Mouse (Mus musculus) adrenal gland, postnatal 14 days (tissue): Measurements from ENCODE around the gene Patz1. TPM values are rescaled to one million over a fixed set of nuclear protein-coding genes. Genes with fewer than 3 reads are reported as not detected.

Experiments used
- DNase-seq: peaks from one replicate; pipeline ENCODE4 v3.0.0; 2021; ENCODE audit warnings: mixed read lengths
- total RNA-seq: library from RNA; stranded (reverse); gene quantifications from 2 replicates; pipeline ENCODE4 v1.2.3, GENCODE M21; 2021

Gene Patz1
- total RNA-seq, 1 experiment from 2014 or later = 31.6 TPM

DNA sequence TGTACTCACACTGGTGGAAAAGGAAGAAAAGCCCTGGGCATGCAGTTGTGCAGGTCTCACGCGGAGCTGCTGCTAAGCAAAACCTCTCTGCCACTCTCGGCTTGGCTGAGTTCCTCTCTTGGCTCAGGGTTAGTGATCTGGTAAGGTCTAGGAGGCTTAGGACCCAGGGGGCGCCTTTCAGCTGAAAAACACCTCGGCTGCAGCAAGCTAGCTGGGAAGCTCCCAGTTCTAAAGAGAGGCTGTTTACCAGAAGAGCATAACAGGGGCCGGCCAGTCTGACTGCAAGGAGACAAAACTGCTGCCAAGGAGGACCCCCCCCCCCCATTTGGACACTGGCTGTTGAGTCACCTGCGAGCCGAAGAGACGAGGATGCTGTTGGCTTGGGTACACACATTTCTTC, 41.9 kb downstream of the Patz1 start:
- peak; percentile 91 for DNase-seq

DNA sequence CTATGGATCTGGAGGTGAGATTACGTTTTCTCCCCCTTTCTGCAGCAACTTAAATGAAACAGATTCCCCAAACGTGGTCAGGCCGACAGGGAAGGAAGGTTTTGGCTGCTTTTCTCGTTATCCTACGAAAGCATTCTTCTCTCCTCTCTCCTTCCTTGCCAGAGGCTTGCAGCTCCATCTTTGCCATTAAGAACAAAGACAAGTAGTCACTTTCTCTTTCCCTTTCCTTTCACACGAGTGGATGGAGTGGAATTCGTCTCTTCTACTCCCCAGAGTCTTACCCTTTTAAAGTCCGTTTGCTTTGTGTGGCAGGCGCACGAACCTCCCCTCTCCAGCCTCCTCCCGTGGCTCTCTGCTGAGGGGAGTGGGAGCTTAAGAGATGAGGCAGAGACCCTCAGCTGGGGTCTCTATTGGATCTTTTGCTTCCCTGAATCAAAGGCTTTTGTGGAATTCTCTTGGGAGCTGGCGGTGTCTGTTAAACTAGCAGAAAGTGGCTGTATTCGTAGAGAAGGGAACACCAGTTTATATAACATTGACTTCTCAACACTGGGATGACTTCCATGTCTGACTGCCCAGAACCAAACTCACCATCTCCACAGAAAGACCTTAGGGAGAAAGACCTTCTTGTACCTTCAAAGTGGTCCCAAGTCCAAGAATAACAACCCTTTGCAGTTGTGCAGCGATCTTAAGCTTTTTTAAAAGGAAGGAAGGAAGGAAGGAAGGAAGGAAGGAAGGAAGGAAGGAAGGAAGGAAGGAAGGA, 42.5 kb downstream of the Patz1 start:
- DNase-seq = no peak

DNA sequence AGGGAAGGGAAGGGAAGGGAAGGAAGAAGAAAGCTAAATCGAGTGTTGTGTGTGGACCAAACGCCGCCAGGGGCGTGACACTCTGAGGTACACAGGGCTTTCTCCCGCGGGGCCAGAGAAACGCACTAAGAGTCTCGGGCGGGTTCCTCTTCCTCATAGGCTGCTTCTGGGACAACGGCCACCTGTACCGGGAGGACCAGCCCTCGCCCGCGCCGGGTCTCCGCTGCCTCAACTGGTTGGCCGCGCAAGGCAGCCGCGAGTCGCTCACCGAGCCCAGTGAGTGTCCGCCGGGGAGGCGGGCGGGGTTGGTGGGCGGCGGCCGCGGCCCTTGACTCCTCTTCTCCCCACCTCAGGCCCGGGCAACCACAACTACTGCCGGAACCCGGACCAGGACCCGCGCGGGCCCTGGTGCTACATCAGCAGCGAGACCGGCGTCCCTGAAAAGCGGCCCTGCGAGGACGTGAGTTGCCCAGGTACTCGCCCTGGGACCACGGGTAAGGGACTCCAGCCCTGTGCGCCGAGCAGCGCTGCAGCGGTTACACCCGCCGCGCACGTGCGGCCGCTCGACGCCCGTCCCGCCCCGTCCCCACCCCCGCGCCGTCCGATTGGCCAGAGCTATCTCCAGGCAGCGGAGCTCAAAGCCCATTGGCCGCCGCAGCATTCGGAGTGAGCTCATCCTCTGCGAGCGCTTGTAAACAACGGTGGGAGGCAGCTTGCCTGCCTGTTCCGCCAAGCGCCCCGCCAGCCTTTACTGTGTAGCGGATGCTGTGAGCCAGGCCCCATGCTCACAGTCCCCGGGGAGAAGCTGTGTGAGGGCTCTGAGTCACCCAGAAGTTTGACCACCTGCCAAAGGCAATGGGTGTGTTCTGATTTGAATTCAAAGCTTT, 43.3 kb downstream of the Patz1 start:
- DNase-seq = peak; percentile 96

DNA sequence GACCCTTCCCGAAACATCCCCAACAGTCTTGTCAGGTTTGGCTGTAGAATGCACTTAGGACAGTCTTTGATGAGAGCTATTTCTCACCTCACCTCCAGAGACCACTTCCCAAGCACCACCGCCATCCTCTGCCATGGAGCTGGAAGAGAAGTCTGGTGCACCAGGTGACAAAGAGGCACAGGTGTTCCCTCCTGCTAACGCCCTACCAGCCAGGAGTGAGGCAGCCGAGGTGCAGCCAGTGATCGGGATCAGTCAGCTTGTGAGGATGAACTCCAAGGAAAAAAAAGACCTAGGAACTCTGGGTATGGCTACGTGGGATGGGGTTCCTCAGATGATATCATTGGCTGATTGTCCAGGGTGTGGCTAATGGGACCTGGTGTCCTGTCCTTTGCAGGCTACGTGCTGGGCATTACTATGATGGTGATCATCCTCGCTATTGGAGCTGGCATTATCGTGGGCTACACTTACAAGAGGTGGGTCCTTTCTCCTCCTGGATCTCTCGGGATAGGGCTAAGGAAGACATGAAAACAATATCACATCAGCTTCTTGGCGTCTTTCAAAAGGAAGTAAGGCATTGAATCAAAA, 44.5 kb downstream of the Patz1 start:
- no peak for DNase-seq

DNA sequence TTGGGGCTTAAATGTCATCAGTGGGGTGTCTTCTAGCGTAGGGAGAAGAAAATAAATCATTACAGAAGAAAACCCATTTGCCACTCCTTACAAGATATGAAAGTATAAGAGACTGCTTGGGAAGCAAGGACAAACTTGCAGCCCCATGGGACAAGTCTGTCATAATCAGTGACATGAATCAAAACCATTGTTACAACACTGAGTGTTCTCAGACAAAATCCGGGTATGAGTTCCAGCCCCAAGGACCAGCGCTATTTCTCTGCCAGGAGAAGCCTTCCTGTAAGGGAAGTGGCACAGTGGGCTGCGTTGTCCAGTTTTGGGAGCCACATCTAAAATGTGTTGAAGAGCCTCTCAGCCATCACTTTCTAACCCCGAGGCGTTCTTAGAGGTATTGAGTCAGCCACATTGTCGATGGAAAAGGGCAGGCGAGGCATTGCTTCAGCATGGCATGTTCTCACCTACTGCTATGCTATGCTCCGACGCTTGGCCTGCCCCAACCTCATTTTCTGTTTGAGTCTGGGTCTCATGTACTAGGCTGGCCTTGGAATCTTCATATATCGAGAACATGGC, 45.6 kb downstream of the Patz1 start:
- peak; percentile 67 for DNase-seq

DNA sequence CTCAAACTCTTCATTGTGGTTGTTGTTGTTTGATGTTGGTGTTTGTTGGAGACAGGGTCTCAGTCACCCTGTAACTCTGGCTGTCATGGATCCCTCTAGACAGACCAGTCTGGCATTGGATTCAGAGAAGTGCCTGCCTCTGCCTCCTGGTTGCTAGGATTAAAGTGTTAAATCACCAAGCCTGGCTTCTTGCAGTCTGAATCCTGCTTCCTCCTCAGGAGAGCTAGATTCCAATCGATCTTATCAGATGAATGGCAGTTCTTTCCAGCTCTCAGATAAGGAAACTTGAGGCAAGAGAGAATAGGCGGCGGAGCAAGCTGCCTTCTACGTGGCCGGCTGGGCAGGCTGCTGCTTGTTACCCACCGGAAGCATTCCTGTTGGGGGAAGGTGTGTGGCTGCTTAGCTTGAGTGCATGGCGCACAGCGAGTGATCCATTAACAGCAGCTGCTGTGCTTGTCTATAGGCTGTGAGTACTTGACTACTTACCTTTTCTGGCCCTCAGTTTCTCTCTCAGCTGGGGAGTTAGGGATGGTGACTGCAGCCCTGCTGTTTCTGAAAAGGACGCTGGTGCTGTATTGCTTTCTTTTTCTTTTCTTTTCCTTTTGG, 46.1 kb downstream of the Patz1 start:
- no peak for DNase-seq

DNA sequence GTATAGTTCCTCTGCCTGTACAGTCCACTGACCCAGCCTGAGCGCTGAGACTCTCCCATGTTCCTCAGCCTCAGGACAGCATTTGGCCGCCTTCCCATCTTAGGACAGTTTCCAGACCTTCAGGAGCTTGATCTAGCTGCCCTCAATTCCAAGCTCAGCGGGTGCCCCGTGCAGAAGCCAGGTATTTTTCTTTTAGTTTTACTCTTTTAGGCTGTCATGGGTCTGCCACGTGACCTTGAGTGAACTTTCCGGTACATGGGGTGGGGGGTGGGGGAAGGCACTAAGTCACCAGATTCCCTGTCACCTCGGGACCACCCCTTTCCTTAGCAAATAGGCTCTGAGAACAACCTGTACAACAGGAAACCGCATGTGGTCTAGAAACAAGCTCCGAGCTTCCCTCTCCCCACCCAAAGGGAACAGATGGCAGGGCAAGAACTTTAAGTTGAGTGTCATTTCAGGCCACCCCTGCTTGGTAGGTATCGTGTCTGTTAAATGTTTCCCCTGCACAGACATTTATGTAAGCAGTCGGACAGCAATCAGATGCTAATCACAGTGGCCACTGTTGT, 47.1 kb downstream of the Patz1 start:
- peak; percentile 70 for DNase-seq

DNA sequence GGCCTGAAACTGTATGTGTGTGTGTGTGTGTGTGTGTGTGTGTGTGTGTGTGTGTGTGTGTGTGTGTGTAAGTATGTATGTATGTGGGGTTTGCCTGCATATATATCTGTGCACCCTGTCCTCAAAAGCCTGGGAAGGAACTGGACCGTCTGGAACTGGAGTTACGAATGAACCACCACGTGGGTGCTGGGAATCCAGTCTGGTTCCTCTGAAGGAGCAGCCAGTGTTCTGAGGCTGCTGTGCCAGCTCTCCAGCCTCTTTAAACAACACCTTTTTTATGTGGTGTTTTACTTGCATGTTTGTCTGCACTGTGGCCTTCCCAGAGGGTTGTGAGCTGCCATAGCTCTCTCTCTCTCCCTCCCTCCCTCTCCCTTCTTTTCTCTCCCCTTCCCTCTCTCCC, 47.9 kb downstream of the Patz1 start:
- DNase-seq = no peak

DNA sequence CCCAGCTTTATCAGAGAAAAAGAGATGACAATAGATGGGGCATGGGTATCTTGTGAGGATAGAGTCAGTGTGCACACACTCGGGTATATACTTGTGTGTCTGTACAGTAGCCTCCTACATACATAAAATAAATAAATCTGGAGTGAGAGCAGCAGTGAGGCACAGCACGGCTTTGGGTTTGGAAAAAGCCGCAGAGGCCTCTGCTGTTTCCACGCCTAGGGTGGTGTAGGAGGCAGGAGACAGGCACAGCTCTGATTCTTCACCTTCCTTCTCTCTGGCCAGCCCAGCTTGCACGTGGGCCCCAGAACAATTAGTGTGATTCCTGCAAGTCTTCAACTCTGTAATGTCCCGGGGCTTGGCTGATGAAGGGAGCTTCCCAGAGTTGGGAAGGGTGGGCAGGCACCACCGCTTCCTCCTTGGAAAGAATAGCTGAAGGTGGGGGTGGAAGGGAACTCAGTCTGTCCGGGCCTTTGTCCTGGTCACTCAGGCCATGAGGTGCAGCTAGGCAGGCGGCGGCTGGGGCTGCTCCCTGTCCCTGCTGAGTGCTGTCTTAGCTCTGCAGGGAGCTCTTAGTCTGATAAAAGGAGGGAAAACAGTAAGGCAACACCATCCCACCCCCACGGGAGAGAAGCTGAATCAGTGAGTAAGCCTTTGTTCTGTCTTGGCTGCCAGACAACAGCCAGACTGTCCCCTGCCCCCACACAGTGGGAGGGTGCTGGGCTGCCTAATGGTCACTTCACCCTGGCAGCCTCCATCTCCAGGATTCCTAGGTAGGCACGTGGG, 48.7 kb downstream of the Patz1 start:
- peak; percentile 67 for DNase-seq

DNA sequence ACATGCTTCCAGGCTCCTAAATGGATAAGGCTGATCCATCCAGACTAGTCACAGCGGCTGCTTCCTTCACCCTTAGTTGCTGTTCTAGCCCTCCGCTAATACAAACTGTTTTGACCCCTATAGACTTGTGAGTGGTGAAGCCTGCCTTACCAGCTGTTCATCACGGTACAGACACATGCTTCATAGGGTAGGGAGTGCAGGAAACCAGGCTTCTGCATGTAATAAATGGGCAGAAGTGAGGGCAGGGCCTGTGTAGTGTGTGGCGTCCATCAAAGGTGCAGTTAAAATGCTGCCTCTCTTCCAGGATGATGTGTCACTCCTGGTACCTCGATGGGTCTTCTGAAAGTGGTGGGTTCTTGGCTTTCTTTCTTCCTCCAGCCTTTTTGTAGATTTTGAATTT, 49.3 kb downstream of the Patz1 start:
- DNase-seq = no peak

DNA sequence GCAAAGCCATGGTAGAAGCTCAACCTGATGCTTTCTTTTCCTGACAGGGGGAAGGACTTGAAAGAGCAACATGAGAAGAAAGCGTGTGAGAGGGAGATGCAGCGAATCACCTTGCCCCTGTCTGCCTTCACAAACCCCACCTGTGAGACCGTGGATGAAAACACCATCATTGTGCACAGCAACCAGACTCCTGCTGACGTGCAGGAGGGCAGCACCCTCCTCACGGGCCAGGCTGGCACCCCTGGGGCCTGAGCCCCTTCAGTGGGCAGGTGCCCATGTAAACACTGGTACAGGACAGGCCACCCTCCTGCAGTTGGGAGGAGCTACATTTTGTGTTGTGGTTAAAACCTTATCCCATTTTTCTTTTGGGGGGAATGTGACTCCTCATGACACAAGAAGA, 52.8 kb downstream of the Patz1 start:
- DNase-seq = no peak

DNA sequence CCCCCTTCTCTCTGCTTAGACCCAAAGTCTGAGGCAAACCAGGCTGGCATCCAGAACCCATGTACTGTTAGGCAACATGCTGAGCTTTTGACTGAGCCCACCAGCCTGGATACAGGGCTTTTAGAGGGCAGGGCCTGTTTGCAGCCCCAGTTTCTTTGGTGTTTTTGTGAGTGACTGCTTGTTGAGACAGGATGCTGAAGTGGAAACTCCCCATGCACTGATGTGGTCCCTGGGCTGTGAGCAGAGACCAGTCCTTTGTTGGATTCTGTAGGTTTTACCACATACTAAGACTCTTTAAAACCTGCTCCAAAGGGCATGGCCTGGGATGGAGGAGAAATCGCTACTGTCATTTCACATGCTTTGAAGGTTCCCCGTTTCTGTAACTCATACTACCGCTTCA, 56.2 kb downstream of the Patz1 start:
- DNase-seq = no peak

DNA sequence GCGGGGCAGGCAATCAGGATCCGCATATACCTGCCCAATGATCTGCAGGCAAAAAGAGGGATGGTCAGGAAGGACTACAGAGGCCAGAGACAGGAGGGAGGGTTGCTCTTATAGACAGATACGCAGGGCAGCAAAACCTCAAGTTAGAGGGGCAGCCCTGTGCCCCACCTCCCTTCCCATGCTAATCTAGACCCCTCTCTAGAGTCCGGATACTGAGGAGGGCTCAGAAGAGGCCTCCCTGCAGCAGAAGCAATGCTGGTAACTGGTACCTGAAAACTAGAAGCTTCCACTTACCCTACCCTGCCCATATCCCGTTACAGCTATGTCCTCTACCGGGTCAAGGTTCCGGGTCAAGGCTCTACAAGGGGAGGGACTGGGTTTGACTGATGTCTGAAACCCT, 57.7 kb downstream of the Patz1 start:
- DNase-seq = no peak

DNA sequence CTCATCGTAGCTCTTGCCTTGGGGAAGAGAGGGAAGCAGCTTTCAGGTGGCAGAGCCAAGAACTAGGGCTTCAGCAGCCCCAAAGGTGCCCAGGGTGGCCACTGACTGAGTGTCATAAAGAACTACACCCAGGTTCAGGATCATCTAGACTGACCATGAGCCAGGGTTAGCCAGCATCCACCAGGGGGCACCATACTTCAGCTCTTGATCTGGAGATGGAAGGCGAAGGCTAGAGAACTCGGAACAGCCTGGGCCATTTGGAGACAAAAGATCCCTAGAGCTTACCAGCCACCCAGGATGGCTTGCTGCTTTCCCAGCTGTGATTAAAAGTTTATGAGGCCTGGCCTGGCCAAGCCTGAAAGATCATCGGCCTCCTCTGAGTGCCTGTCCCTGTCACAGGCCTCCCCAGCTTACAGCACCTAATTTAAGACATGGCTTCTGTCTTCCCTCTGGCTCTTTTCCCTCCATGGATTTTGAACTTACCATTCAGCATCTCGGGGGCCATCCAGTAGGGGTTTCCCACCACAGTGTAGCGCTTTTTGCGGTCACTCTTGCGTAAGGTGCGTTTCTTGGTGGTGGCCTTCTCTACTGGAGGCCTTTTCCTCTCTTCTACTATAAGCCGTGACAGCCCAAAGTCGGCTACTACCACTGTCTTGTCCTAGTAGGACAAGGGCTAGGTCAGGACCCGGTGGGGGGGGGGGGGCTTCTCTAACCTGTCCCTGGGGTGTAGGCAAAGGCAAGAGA, 58.6 kb downstream of the Patz1 start:
- peak; percentile 95 for DNase-seq

DNA sequence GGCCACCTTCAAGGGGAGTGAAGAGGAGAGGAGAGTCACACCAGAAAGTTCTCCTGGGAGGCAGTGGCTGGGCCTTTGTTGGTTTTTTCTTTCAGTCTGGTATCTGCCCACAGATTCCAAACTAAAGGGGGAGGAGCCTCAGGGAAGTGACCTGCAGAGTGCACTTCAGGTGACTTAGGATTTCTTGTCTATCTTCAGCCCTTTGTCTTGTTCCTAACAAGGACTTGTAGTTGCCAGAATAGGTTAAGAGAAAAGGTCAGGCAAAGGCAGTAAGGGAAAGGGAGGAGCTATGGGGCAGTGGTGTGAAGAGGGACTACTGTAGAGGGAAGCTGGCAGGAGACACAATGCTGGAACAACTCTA, 59.1 kb downstream of the Patz1 start:
- DNase-seq = no peak

DNA sequence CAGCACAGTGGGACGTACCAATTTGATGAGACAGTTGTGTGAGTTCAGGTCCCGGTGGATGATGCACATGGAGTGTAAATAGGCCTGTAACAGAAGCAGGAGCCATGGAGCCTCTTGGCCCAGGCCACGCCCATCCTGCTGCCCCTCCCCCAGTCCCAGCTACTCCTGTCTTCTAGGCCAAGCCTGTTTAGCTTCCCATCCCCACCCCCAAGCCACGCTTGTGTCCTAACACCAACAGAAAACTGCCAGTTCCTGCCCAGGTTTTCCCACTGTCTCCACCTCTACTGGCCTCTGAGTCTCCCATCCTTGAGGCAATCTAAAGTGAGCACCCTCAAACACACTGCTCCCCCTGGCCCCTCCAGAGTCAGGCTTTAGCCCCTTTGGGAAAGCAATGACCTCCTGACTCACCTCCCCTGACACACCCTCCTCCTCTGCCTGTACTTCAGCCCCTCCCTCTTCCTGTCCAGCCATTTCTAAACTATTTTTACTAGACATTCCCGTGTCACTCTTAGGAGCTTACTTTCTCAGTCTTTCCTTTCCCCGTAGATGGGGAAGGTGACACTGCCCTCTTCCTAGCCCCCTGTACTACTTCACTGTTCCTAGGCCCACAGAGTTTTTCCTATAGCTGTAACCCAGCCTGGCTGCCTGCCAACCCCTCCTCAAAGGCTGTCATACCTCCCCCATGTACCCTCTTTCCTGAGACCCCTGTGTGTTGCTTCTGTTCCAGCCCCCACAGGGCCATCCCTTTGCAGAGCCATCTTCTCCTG, 60.1 kb downstream of the Patz1 start:
- peak; percentile 61 for DNase-seq

DNA sequence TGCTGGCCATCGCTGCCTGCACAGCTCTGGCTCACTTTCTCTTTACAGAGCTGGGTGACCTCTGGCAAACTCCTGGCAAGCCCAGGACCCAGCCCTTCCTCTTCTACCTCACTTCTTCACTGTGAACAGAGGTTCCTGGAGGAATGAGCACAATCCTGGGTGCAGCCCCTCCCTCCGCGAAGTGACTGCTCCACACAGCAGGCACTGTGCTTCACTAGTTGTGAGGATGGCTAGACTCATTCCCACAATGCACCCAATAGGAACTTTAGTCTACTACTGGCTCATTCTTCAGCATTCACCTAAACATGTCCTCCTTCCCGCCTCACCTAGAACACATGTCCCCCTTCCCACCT, 60.6 kb downstream of the Patz1 start:
- no peak for DNase-seq

DNA sequence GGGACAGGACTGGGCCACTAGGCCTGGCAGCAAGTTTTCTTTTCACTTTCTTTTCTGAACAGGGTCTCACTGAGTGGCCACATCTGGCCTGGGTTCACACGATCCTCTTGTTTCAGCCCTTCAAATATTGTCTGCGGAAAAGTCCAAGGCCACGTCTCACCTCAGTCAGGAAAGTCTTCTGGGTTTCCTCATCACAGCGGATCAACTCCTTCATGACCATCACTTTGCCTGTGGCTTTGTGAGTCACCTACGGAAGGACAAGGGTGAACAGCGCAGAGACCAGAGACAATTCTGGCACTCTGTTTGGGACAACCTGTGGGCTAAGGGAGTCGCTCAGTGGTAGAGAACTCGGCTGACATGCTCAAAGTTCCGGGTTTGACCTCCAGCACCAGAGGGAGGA, 63.5 kb downstream of the Patz1 start:
- DNase-seq = peak; percentile 6

DNA sequence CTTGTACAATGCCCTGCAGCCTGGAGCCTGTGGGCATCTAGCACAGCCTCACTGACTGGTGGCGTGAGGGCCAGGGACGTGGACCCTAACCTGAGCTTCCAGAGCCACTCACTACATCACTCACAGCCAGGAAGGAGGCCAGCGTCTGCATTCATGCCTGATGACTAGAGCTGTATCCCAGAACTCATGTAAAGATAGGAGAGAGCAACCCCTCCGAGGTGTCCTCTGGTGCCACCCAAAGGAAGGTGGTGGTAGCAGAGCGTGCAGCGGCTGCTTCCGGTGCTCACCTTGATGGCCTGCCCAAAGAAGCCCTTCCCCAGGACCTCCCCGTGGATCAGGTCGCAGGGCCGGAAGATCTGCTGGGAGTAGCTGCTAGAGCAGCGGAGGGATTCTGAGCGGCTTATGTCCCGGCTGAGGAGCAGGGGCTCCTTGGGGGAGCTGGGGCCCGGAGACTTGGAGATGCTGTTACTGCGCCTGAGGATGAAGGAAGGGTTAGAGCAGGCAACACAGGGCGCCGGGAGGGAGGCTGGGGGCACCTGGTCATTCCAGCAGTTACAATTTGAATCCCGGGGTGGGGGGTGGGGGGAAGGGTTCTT, 64.4 kb downstream of the Patz1 start:
- no peak for DNase-seq
